Mouse (Mus musculus) ovary, postnatal 14 days (tissue): ENCODE measurements around the gene Orai3.
"Not testable (repeated sequence)": the region's sequence is repeated elsewhere in the genome, so short reads cannot be mapped to it uniquely, and the experiment has no call there.

Experiments used
- DNase-seq: peaks from one replicate; pipeline ENCODE4 v3.0.0; 2022; ENCODE audit warnings: low spot score

The Orai3 gene

GRCm38 (mm10) chr7:127763642-127764041, 6.0 kb upstream of the Orai3 start:
- DNase-seq: no peak

- DNase-seq: no peak
Observed at GRCm38 (mm10) chr7:127765756-127766155, 3.9 kb upstream of the Orai3 start.

GRCm38 (mm10) chr7:127766851-127767609, 2.6 kb upstream of the Orai3 start:
- no peak for DNase-seq

- DNase-seq: no peak
Observed at GRCm38 (mm10) chr7:127767671-127768345, 1.8 kb upstream of the Orai3 start.

GRCm38 (mm10) chr7:127768346-127768996, 1.1 kb upstream of the Orai3 start:
- DNase-seq: no peak

- peak; percentile 96 for DNase-seq
Observed at GRCm38 (mm10) chr7:127768997-127769593, 520 bp upstream of the Orai3 start.

GRCm38 (mm10) chr7:127770039-127770905, 657 bp downstream of the Orai3 start:
- no peak for DNase-seq

GRCm38 (mm10) chr7:127771262-127771661, 1.6 kb downstream of the Orai3 start:
- no peak for DNase-seq

- no peak for DNase-seq
Observed at GRCm38 (mm10) chr7:127772080-127772479, 2.5 kb downstream of the Orai3 start.

- no peak for DNase-seq
Observed at GRCm38 (mm10) chr7:127772557-127772956, 2.9 kb downstream of the Orai3 start.

GRCm38 (mm10) chr7:127773664-127774384, 4.2 kb downstream of the Orai3 start:
- DNase-seq: peak; percentile 55

- not testable (repeated sequence) for DNase-seq
Observed at GRCm38 (mm10) chr7:127775837-127776236, 6.2 kb downstream of the Orai3 start.

GRCm38 (mm10) chr7:127776426-127776825, 6.8 kb downstream of the Orai3 start, which contains the start of gene Setd1a:
Gene Setd1a (plus strand): TSS chr7:127776670.
- peak; percentile 86 for DNase-seq

GRCm38 (mm10) chr7:127776878-127777473, 7.4 kb downstream of the Orai3 start:
- peak; percentile 94 for DNase-seq

- peak; percentile 55 for DNase-seq
Observed at GRCm38 (mm10) chr7:127777474-127778266, 8.1 kb downstream of the Orai3 start.

- DNase-seq: no peak
Observed at GRCm38 (mm10) chr7:127778350-127778749, 8.7 kb downstream of the Orai3 start.

- DNase-seq: no peak
Observed at GRCm38 (mm10) chr7:127785308-127785707, 15.7 kb downstream of the Orai3 start, which contains the start of gene Gm49388. Gene Gm49388 (plus strand): TSS chr7:127785608.

- DNase-seq: no peak
Observed at GRCm38 (mm10) chr7:127797076-127797845, 27.6 kb downstream of the Orai3 start.

GRCm38 (mm10) chr7:127798591-127798990, 29.0 kb downstream of the Orai3 start:
- no peak for DNase-seq
